Mouse (Mus musculus) CH12.LX (cell line): ENCODE data around the gene Ndufv2. TPM values are rescaled to one million over a fixed set of nuclear protein-coding genes. Genes with fewer than 3 reads are reported as not detected.

Experiments
- DNase-seq: peaks from one replicate; pipeline ENCODE4 v3.0.0-alpha.2; 2013; ENCODE audit errors: extremely low read depth
- H3K27ac ChIP-seq: 2 replicates; pipeline ENCODE4 v1.5.1; 2012; ENCODE audit warnings: low read depth, mild to moderate bottlenecking, control low read depth, moderate library complexity; ENCODE audit not compliant: insufficient read depth
- H3K27me3 ChIP-seq: replicated peaks from 2 replicates; pipeline ENCODE3; 2012; ENCODE audit warnings: inconsistent platforms
- H3K36me3 ChIP-seq, 2 experiments: replicated peaks in 1 of 2; 2 replicates each; pipeline versions ENCODE3 to v1.6.1; 2012; ENCODE audit warnings: inconsistent platforms in 1 of 2, low read length in 1 of 2, mild to moderate bottlenecking in 1 of 2, mixed read lengths in 1 of 2, moderate library complexity in 1 of 2; ENCODE audit not compliant: control insufficient read depth in 1 of 2, insufficient read depth in 1 of 2
- H3K4me1 ChIP-seq, 2 experiments: 2 replicates each; pipeline ENCODE4 v1.6.1; 2012; ENCODE audit warnings: inconsistent platforms in 1 of 2, moderate library complexity in 1 of 2; ENCODE audit not compliant: insufficient read depth in 2 of 2, control insufficient read depth in 1 of 2
- H3K4me2 ChIP-seq: 2 replicates; pipeline ENCODE4 v1.6.1; 2012; ENCODE audit warnings: low read depth, mild to moderate bottlenecking, control low read depth; ENCODE audit not compliant: poor library complexity, insufficient read depth, severe bottlenecking
- H3K4me3 ChIP-seq, 3 experiments: fragments of 150-350 bp in 1 of 3; sonication (generic) in 1 of 3; replicated peaks in 1 of 3; 2 replicates each; pipeline versions ENCODE3 to v1.5.1; 2011 to 2012; ENCODE audit warnings: low read depth in 2 of 3, low read length in 2 of 3, mild to moderate bottlenecking in 2 of 3, moderate library complexity in 2 of 3, control low read depth in 1 of 3, improper control_type of control experiment in 1 of 3, inconsistent platforms in 1 of 3, mixed read lengths in 1 of 3; ENCODE audit not compliant: poor library complexity in 1 of 3
- H3K79me2 ChIP-seq: replicated peaks from 2 replicates; pipeline ENCODE4 v1.6.1; 2012; ENCODE audit warnings: mild to moderate bottlenecking, moderate library complexity; ENCODE audit not compliant: control insufficient read depth, poor library complexity, insufficient read depth, severe bottlenecking; ENCODE audit errors: extremely low read depth
- H3K9ac ChIP-seq: 2 replicates; pipeline ENCODE4 v1.6.1; 2012; ENCODE audit warnings: low read depth, mild to moderate bottlenecking, control low read depth, moderate library complexity; ENCODE audit not compliant: insufficient read depth
- H3K9me3 ChIP-seq: replicated peaks from 2 replicates; pipeline ENCODE3; 2012; ENCODE audit warnings: low read length, inconsistent platforms, mixed read lengths
- BHLHE40 ChIP-seq: IDR thresholded peaks from 2 replicates; pipeline ENCODE4 v1.6.1; 2011; ENCODE audit warnings: mild to moderate bottlenecking, low read depth, low read length, improper control_type of control experiment
- CHD2 ChIP-seq: IDR thresholded peaks from 2 replicates; pipeline ENCODE4 v1.6.1; 2011; ENCODE audit warnings: low read length, improper control_type of control experiment
- CTCF ChIP-seq, 2 experiments: IDR thresholded peaks in 1 of 2; conservative IDR thresholded peaks in 1 of 2; 2 replicates each; pipeline ENCODE4 v1.5.1; 2011 to 2012; ENCODE audit warnings: low read depth in 2 of 2, low read length in 2 of 2, improper control_type of control experiment in 1 of 2, inconsistent platforms in 1 of 2, mild to moderate bottlenecking in 1 of 2, moderate library complexity in 1 of 2
- E2F4 ChIP-seq: IDR thresholded peaks from 2 replicates; pipeline ENCODE4 v1.6.1; 2011; ENCODE audit warnings: low read depth, low read length, improper control_type of control experiment; ENCODE audit not compliant: insufficient replicate concordance
- HCFC1 ChIP-seq: IDR thresholded peaks from 2 replicates; pipeline ENCODE4 v1.6.1; 2012; ENCODE audit warnings: low read depth, mild to moderate bottlenecking, inconsistent platforms, low read length, improper control_type of control experiment
- JUN ChIP-seq: IDR thresholded peaks from 2 replicates; pipeline ENCODE4 v1.6.1; 2011; ENCODE audit warnings: low read depth, mild to moderate bottlenecking, low read length, improper control_type of control experiment, moderate library complexity; ENCODE audit not compliant: insufficient read depth
- JUND ChIP-seq: conservative IDR thresholded peaks from 2 replicates; pipeline ENCODE4 v1.6.1; 2011; ENCODE audit warnings: low read depth, low read length, improper control_type of control experiment
- MAFK ChIP-seq: IDR thresholded peaks from 2 replicates; pipeline ENCODE4 v1.6.1; 2011; ENCODE audit warnings: low read length, improper control_type of control experiment; ENCODE audit not compliant: insufficient replicate concordance
- MAZ ChIP-seq: IDR thresholded peaks from 2 replicates; pipeline ENCODE4 v1.6.1; 2012; ENCODE audit warnings: low read depth, mild to moderate bottlenecking, inconsistent platforms, low read length, improper control_type of control experiment, moderate library complexity
- MYC ChIP-seq: IDR thresholded peaks from 2 replicates; pipeline ENCODE4 v1.6.1; 2011; ENCODE audit warnings: low read depth, mild to moderate bottlenecking, improper control_type of control experiment, low read length
- NELFE ChIP-seq: IDR thresholded peaks from 2 replicates; pipeline ENCODE4 v1.6.1; 2011; ENCODE audit warnings: low read depth, low read length, improper control_type of control experiment
- PAX5 ChIP-seq: IDR thresholded peaks from 2 replicates; pipeline ENCODE4 v1.6.1; 2012; ENCODE audit warnings: low read length, inconsistent platforms, mixed read lengths
- POLR2A ChIP-seq: IDR thresholded peaks from 2 replicates; pipeline ENCODE4 v1.6.1; 2011; ENCODE audit warnings: low read depth, mild to moderate bottlenecking, improper control_type of control experiment, low read length
- POLR2AphosphoS2 ChIP-seq: IDR thresholded peaks from 2 replicates; pipeline ENCODE4 v1.6.1; 2011; ENCODE audit warnings: low read depth, low read length, improper control_type of control experiment
- RCOR1 ChIP-seq: conservative IDR thresholded peaks from 2 replicates; pipeline ENCODE4 v1.6.1; 2012; ENCODE audit warnings: low read depth, mild to moderate bottlenecking, inconsistent platforms, low read length, improper control_type of control experiment
- SIN3A ChIP-seq: IDR thresholded peaks from 2 replicates; pipeline ENCODE4 v1.6.1; 2012; ENCODE audit warnings: low read length, improper control_type of control experiment, inconsistent platforms
- SMC3 ChIP-seq: IDR thresholded peaks from 2 replicates; pipeline ENCODE4 v1.6.1; 2011; ENCODE audit warnings: low read depth, low read length, improper control_type of control experiment
- USF2 ChIP-seq: conservative IDR thresholded peaks from 2 replicates; pipeline ENCODE4 v1.6.1; 2011; ENCODE audit warnings: low read depth, low read length, improper control_type of control experiment
- ZKSCAN1 ChIP-seq: IDR thresholded peaks from 2 replicates; pipeline ENCODE4 v1.6.1; 2012; ENCODE audit warnings: low read depth, inconsistent platforms, low read length, improper control_type of control experiment, borderline replicate concordance
- ZMIZ1 ChIP-seq: IDR thresholded peaks from 2 replicates; pipeline ENCODE4 v1.6.1; 2012; ENCODE audit warnings: low read depth, mild to moderate bottlenecking, inconsistent platforms, low read length, improper control_type of control experiment
- ZNF384 ChIP-seq: IDR thresholded peaks from 2 replicates; pipeline ENCODE4 v1.6.1; 2012; ENCODE audit warnings: low read depth, low read length, improper control_type of control experiment, inconsistent platforms
- dilution Hi-C: fragments of 300-500 bp; cut with MboI; formaldehyde crosslinking; loops from 2 replicates; pipeline ENCODE4 v1.14.3; 2020; ENCODE audit warnings: low sequenced_read_pairs; ENCODE audit not compliant: extremely low pct_unique_long_range_greater_than_20kb, extremely low pct_ligation_motif_present
- in situ Hi-C: fragments of 300-500 bp; cut with MboI; formaldehyde crosslinking; loops from 3 replicates; pipeline ENCODE4 v1.14.3; 2019; ENCODE audit warnings: low sequenced_read_pairs, low pct_ligation_motif_present, low pct_unique_long_range_greater_than_20kb, mixed read lengths
- polyA plus RNA-seq: library from polyadenylated mRNA; unstranded; fragments of >175 nt; gene quantifications from 2 replicates; pipeline ENCODE4 v1.2.1, GENCODE M21; 2012; ENCODE audit warnings: low read depth; ENCODE audit not compliant: insufficient read length
- total RNA-seq, 2 experiments: library from RNA; depleted of rRNA; stranded (reverse); fragments of 300-350 nt in 1 of 2; fragments of >200 nt in 1 of 2; gene quantifications; 2 replicates each; pipeline ENCODE4 v1.2.3; 2012 to 2014

Gene Ndufv2
- total and polyA plus RNA-seq, 3 experiments, result 108 to 260 (median 201) TPM

GRCm38 (mm10) chr17:66125211-66125610, 23.9 kb upstream of the Ndufv2 start:
- TF ChIP-seq USF2, result no peak
- TF ChIP-seq CTCF (conservative IDR thresholded peaks at IDR 0.05 in 1 of 2, IDR thresholded peaks at IDR 0.05 in 1 of 2; ENCODE audit: low read depth in 2 of 2, low read length in 2 of 2), result peak in 1 of 2 experiments; percentile 65; a peak in 2 of 4 replicates
- TF ChIP-seq JUND, result no peak
- in situ Hi-C loops, result no loop called here
- Histone ChIP-seq H3K9me3 (no peaks in the 10 kb centered on the region), H3K79me2 (peaks cover 15% of the 10 kb centered on the region), H3K4me1 (peaks cover 0 to 18% of the 10 kb centered on the region in 2 experiments; a peak in 2 of 4 replicates), H3K4me3 (peak overlapping the region; percentile 23 to 83 (median 71)), H3K4me2 (peak overlapping the region; percentile 69), H3K36me3 (peaks cover 26 to 48% of the 10 kb centered on the region in 2 experiments), H3K27ac (no peak overlapping the region), H3K27me3 (no peaks in the 10 kb centered on the region), H3K9ac (peak overlapping the region; percentile 81)
- dilution Hi-C loops, result no loop called here
- DNase-seq, result peak; percentile 52

DNA sequence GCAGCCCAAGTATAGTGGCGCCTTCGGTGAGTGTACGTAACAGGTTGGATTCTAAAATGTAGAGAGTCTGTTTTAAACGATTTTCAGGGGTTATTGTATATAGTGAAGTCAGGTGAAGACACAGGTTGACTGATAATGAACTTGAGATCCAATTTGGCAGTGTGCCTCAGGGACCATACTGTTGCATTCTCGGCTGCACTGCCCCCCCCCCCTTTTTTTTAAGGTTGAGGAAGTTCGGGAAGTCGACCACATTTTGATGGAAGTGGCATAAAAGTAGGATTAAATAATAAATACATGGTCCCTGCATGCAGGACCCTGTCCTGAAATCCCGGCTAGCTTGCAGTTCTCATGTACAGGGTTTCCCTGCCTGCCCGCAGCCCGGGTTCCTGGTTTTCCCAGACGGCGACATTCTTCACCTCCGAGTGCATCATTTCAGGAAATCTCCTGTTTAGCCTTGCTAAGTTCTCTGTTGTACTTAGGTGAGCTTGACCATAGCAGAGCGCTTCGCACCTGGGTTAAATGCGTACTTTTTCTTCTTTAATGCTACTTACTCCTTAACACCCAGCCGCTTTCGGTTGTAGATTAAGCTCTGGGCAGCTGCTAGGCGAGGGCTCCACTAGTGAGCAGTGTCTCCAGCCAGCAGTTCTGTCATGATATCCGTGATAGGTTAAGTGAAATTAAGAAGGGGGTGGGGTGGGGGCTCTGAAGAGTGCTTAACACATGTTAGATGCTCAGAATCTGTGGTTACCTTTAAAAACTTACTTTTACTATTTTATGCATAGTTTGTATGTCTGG, 22.7 kb upstream of the Ndufv2 start:
- peak overlapping the region; percentile 87 for H3K27ac ChIP-seq
- TF ChIP-seq POLR2AphosphoS2 (peak; percentile 1; the same call in 1 of the 2 replicates), MYC (peak; percentile 19; the same call in 1 of the 2 replicates), ZNF384 (0 out of 2 replicates have a peak, but pooled peaks have one; percentile 39), ZMIZ1 (0 out of 2 replicates have a peak, but pooled peaks have one; percentile 9), SMC3 (no peak), SIN3A (peak; percentile 67), CTCF (conservative IDR thresholded peaks at IDR 0.05 in 1 of 2, IDR thresholded peaks at IDR 0.05 in 1 of 2; ENCODE audit: low read depth in 2 of 2, low read length in 2 of 2) (no peak)
- H3K4me3 ChIP-seq, result peak overlapping the region; percentile 68 to 83 (median 71)
- dilution Hi-C loops (no loop called here), in situ Hi-C loops (no loop called here)
- no peaks in the 10 kb centered on the region for H3K27me3 ChIP-seq
- H3K36me3 ChIP-seq, result peaks cover 35 to 46% of the 10 kb centered on the region in 2 experiments
- peak overlapping the region; percentile 69 for H3K4me2 ChIP-seq
- H3K4me1 ChIP-seq, result peaks cover 5 to 25% of the 10 kb centered on the region in 2 experiments; a peak in 3 of 4 replicates
- no peaks in the 10 kb centered on the region for H3K9me3 ChIP-seq
- DNase-seq, result no peak
- H3K9ac ChIP-seq, result peak overlapping the region; percentile 81
- H3K79me2 ChIP-seq, result peaks cover 15% of the 10 kb centered on the region

GRCm38 (mm10) chr17:66123066-66123815, 21.9 kb upstream of the Ndufv2 start, which contains the start of gene Ddx11:
TSS of gene Ddx11 (plus strand) at chr17:66123520.
- in situ Hi-C loops, result no loop called here
- Histone ChIP-seq H3K4me3 (peak within 1 kb of the TSS; percentile 68 to 83 (median 71)), H3K36me3 (peaks cover 35 to 48% of the 10 kb centered on the region in 2 experiments)
- TF ChIP-seq BHLHE40 (peak; percentile 36; the same call in 1 of the 2 replicates), JUN (no peak), CHD2 (no peak; the same call in 1 of the 2 replicates), POLR2A (peak; percentile 97), NELFE (peak; percentile 85), MAFK (no peak), RCOR1 (no peak), HCFC1 (peak; percentile 62), ZNF384 (no peak), MAZ (0 out of 2 replicates have a peak, but pooled peaks have one; percentile 65), E2F4 (peak; percentile 65; the same call in 1 of the 2 replicates), MYC (peak; percentile 78), ZMIZ1 (peak; percentile 96), CTCF (conservative IDR thresholded peaks at IDR 0.05 in 1 of 2, IDR thresholded peaks at IDR 0.05 in 1 of 2; ENCODE audit: low read depth in 2 of 2, low read length in 2 of 2) (no peak), ZKSCAN1 (no peak), PAX5 (no peak)

More at GRCm38 (mm10) chr17:66123066-66123815, 21.9 kb upstream of the Ndufv2 start, which contains the start of gene Ddx11:
- Histone ChIP-seq H3K9ac (peak within 1 kb of the TSS; percentile 81), H3K27me3 (no peaks in the 10 kb centered on the region), H3K9me3 (no peaks in the 10 kb centered on the region), H3K79me2 (peaks cover 15% of the 10 kb centered on the region), H3K4me2 (peak within 1 kb of the TSS; percentile 69), H3K27ac (peak within 1 kb of the TSS; percentile 87), H3K4me1 (peaks cover 5 to 25% of the 10 kb centered on the region in 2 experiments; a peak in 3 of 4 replicates)
- dilution Hi-C loops, result no loop called here
- peak; percentile 87 for DNase-seq
